Mouse (Mus musculus): ENCODE data around the gene Thra. TPM values are rescaled to one million over a fixed set of nuclear protein-coding genes. Genes with fewer than 3 reads are reported as not detected.

Gene Thra
- total and polyA plus RNA-seq, 3 experiments, result 20.1 to 68.0 (median 33.1) TPM

GRCm38 (mm10) chr11:98751221-98751782, 10.9 kb downstream of the Thra start:
- no peaks in the 10 kb centered on the region for H3K27me3 ChIP-seq (ENCODE audit: insufficient read depth, low read length)
- peaks cover 99% of the 10 kb centered on the region for H3K4me1 ChIP-seq (ENCODE audit: insufficient read depth, low read depth, low read length)
- peaks cover 60% of the 10 kb centered on the region for H3K36me3 ChIP-seq (replicated peaks)
- H3K4me3 ChIP-seq (ENCODE audit: low read depth, low read length), result peak overlapping the region; percentile 65; the same call in 1 of the 2 replicates
- ATAC-seq (ENCODE audit: extremely low read depth, insufficient number of reproducible peaks, low FRiP score, poor library complexity, severe bottlenecking) (peak; percentile 36; the same call in 1 of the 2 replicates), DNase-seq (ENCODE audit: low spot score) (no peak)
- TF ChIP-seq TAL1 (conservative IDR thresholded peaks at IDR 0.05; ENCODE audit: low read depth, low read length), result no peak
- no peak for TF ChIP-seq GATA1 (IDR thresholded peaks at IDR 0.05; ENCODE audit: borderline replicate concordance, low read length)
- TF ChIP-seq CTCF (IDR thresholded peaks at IDR 0.05; ENCODE audit: low read depth, low read length), result no peak
- TF ChIP-seq POLR2AphosphoS5 (IDR thresholded peaks at IDR 0.05; ENCODE audit: insufficient replicate concordance, low read depth, low read length), result no peak
- TF ChIP-seq GATA2 (IDR thresholded peaks at IDR 0.05; ENCODE audit: borderline replicate concordance, low read depth, low read length), result no peak
- H3K9me3 ChIP-seq (replicated peaks), result no peaks in the 10 kb centered on the region

GRCm38 (mm10) chr11:98752562-98753140, 12.2 kb downstream of the Thra start:
- Histone ChIP-seq H3K27me3 (ENCODE audit: insufficient read depth, low read length) (no peaks in the 10 kb centered on the region), H3K4me1 (ENCODE audit: insufficient read depth, low read depth, low read length) (peaks cover 97% of the 10 kb centered on the region), H3K9me3 (replicated peaks) (no peaks in the 10 kb centered on the region), H3K4me3 (ENCODE audit: low read depth, low read length) (no peak overlapping the region), H3K36me3 (replicated peaks) (peaks cover 65% of the 10 kb centered on the region)
- no peak for ATAC-seq (ENCODE audit: extremely low read depth, insufficient number of reproducible peaks, low FRiP score, poor library complexity, severe bottlenecking)
- TF ChIP-seq TAL1 (conservative IDR thresholded peaks at IDR 0.05; ENCODE audit: low read depth, low read length) (no peak), POLR2AphosphoS5 (IDR thresholded peaks at IDR 0.05; ENCODE audit: insufficient replicate concordance, low read depth, low read length) (no peak), CTCF (IDR thresholded peaks at IDR 0.05; ENCODE audit: low read depth, low read length) (no peak), GATA2 (IDR thresholded peaks at IDR 0.05; ENCODE audit: borderline replicate concordance, low read depth, low read length) (no peak), GATA1 (IDR thresholded peaks at IDR 0.05; ENCODE audit: borderline replicate concordance, low read length) (no peak)
- DNase-seq (ENCODE audit: low spot score), result no peak

- Histone ChIP-seq H3K9me3 (replicated peaks) (no peaks in the 10 kb centered on the region), H3K36me3 (replicated peaks) (peaks cover 70% of the 10 kb centered on the region), H3K27me3 (ENCODE audit: insufficient read depth, low read length) (no peaks in the 10 kb centered on the region), H3K4me3 (ENCODE audit: low read depth, low read length) (no peak overlapping the region), H3K4me1 (ENCODE audit: insufficient read depth, low read depth, low read length) (peaks cover 92% of the 10 kb centered on the region)
- ATAC-seq (ENCODE audit: extremely low read depth, insufficient number of reproducible peaks, low FRiP score, poor library complexity, severe bottlenecking) (no peak), DNase-seq (ENCODE audit: low spot score) (no peak)
- no peak for TF ChIP-seq GATA2 (IDR thresholded peaks at IDR 0.05; ENCODE audit: borderline replicate concordance, low read depth, low read length)
- no peak for TF ChIP-seq TAL1 (conservative IDR thresholded peaks at IDR 0.05; ENCODE audit: low read depth, low read length)
- no peak for TF ChIP-seq CTCF (IDR thresholded peaks at IDR 0.05; ENCODE audit: low read depth, low read length)
These were observed 12.8 kb downstream of the Thra start for GRCm38 (mm10) chr11:98753264-98753663.

- peaks cover 83% of the 10 kb centered on the region for H3K4me1 ChIP-seq (ENCODE audit: insufficient read depth, low read depth, low read length)
- ATAC-seq (ENCODE audit: extremely low read depth, insufficient number of reproducible peaks, low FRiP score, poor library complexity, severe bottlenecking), result no peak
- H3K9me3 ChIP-seq (replicated peaks), result no peaks in the 10 kb centered on the region
- peak overlapping the region; percentile 25; the same call in 1 of the 2 replicates for H3K4me3 ChIP-seq (ENCODE audit: low read depth, low read length)
- DNase-seq (ENCODE audit: low spot score), result no peak
- H3K36me3 ChIP-seq (replicated peaks), result peaks cover 73% of the 10 kb centered on the region
- no peak for TF ChIP-seq GATA1 (IDR thresholded peaks at IDR 0.05; ENCODE audit: borderline replicate concordance, low read length)
- no peak for TF ChIP-seq GATA2 (IDR thresholded peaks at IDR 0.05; ENCODE audit: borderline replicate concordance, low read depth, low read length)
- TF ChIP-seq TAL1 (conservative IDR thresholded peaks at IDR 0.05; ENCODE audit: low read depth, low read length), result no peak
- TF ChIP-seq POLR2AphosphoS5 (IDR thresholded peaks at IDR 0.05; ENCODE audit: insufficient replicate concordance, low read depth, low read length), result no peak
- TF ChIP-seq CTCF (IDR thresholded peaks at IDR 0.05; ENCODE audit: low read depth, low read length), result no peak
- H3K27me3 ChIP-seq (ENCODE audit: insufficient read depth, low read length), result no peaks in the 10 kb centered on the region
These were observed 13.7 kb downstream of the Thra start for GRCm38 (mm10) chr11:98754151-98754620.

GRCm38 (mm10) chr11:98754621-98755181, 14.3 kb downstream of the Thra start:
- DNase-seq (ENCODE audit: low spot score) (peak; percentile 64), ATAC-seq (ENCODE audit: extremely low read depth, insufficient number of reproducible peaks, low FRiP score, poor library complexity, severe bottlenecking) (no peak)
- Histone ChIP-seq H3K4me1 (ENCODE audit: insufficient read depth, low read depth, low read length) (peaks cover 78% of the 10 kb centered on the region), H3K4me3 (ENCODE audit: low read depth, low read length) (peak overlapping the region; percentile 44; the same call in 1 of the 2 replicates), H3K27me3 (ENCODE audit: insufficient read depth, low read length) (no peaks in the 10 kb centered on the region), H3K36me3 (replicated peaks) (peaks cover 73% of the 10 kb centered on the region), H3K9me3 (replicated peaks) (no peaks in the 10 kb centered on the region)
- no peak for TF ChIP-seq GATA1 (IDR thresholded peaks at IDR 0.05; ENCODE audit: borderline replicate concordance, low read length)
- TF ChIP-seq CTCF (IDR thresholded peaks at IDR 0.05; ENCODE audit: low read depth, low read length), result peak; percentile 99

DNA sequence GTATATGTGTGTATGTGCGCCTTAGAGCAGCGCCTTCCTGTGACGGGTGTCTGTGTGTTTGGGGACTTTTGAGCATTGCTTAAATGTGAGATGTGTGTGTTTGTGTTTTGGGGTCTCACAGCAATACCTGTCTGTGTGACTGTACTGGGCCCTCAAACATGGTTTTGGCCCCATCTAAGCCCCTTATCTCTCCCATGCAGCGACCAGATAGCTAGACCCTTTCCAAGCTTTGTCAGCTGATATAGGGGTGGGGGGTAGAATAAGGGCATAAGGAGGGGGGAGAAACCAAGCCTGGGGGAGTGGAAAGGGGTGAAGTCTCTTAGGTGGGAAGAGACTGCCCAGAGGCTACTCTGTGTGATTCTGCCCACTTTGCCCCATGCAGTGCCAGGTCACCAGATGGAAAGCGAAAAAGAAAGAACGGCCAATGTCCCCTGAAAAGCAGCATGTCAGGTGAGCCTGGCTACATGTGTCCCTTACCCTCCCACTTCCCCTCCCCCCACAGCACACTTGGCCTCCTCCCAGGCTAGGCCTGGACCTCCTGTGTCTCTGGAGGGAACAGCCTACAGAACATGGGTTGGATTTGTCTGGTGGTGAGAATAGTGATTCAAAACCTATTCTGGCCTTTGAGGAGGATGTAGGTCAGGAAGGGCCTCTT, 15.4 kb downstream of the Thra start:
- no peak for ATAC-seq (ENCODE audit: extremely low read depth, insufficient number of reproducible peaks, low FRiP score, poor library complexity, severe bottlenecking)
- Histone ChIP-seq H3K36me3 (replicated peaks) (peaks cover 77% of the 10 kb centered on the region), H3K27me3 (ENCODE audit: insufficient read depth, low read length) (no peaks in the 10 kb centered on the region)

More for the DNA sequence above, 15.4 kb downstream of the Thra start:
- no peak for DNase-seq (ENCODE audit: low spot score)
- TF ChIP-seq GATA1 (IDR thresholded peaks at IDR 0.05; ENCODE audit: borderline replicate concordance, low read length) (no peak), GATA2 (IDR thresholded peaks at IDR 0.05; ENCODE audit: borderline replicate concordance, low read depth, low read length) (no peak), TAL1 (conservative IDR thresholded peaks at IDR 0.05; ENCODE audit: low read depth, low read length) (peak; percentile 39; the same call in 1 of the 2 replicates), POLR2AphosphoS5 (IDR thresholded peaks at IDR 0.05; ENCODE audit: insufficient replicate concordance, low read depth, low read length) (no peak), CTCF (IDR thresholded peaks at IDR 0.05; ENCODE audit: low read depth, low read length) (no peak)
- Histone ChIP-seq H3K9me3 (replicated peaks) (peaks cover 3% of the 10 kb centered on the region; the same call in 1 of the 2 replicates), H3K4me1 (ENCODE audit: insufficient read depth, low read depth, low read length) (peaks cover 66% of the 10 kb centered on the region), H3K4me3 (ENCODE audit: low read depth, low read length) (peak overlapping the region; percentile 49; the same call in 1 of the 2 replicates)

Measured in G1E (cell line).